Mouse (Mus musculus): ENCODE measurements around the gene Ostc. TPM values are rescaled to one million over a fixed set of nuclear protein-coding genes. Genes with fewer than 3 reads are reported as not detected.

Gene Ostc
- total RNA-seq, 2 experiments from 2014 or later, result 70.3 to 75.6 TPM

DNA sequence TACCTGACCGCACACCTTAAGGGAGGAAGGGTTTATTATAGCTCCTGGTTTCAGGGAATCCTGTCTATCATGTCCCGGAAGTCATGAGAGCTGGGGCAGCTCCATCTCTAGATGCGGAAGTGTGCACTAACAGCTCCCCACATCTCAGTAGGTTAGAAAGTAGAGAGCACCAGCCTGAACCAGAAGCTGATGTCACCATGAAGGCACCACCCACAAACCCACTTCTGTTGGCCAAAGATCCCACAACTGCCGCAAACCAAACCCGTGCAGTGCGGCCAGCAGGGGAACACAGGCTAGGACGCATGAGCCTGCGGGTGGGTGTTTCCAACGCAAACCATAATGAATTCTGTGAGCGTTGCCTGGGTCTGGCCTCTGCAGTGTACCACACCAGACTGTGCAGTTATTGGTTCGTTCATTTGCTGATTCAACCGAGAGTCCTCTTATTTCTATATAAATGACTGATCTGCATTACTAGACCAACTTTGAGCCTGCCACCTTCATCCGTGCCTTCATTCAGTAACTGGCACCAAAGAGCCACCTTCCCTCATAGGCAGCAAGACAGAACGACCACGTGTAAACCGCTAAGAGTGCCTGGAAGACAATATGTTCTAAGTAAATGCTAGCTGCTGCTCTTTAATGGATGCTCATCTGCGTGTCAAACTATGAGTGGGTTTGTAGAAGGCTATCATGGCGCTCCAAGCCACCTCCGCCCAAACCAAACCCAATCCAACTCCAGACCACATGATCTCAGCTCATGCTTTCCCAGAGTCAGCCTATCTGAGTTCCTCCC is 31.4 kb downstream of the Ostc start:
- intact Hi-C loops (cut with DNase I), result no loop called here
- no peak for DNase-seq (ENCODE audit: extremely low spot score in 1 of 2, low spot score in 2 of 2)

DNA sequence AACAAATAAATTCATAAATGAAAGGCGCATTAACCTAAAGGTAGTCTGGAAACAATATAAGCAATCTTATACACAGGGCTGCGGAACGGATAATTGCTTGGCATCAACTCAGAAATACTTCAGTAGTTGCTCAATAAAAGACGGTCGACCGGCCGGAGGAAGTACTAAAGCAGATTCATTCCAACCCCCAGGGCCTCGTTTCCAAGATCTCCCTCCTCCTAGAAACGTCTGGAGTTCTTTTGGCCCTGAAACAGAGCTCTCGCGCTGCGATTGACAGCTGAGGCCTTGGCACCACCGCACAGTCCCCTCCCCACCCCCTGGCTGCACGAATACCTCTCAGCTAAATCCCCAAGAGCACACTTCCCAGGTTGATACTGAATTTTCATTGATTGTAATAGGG is 38.0 kb downstream of the Ostc start:
- DNase-seq (ENCODE audit: extremely low spot score in 1 of 2, low spot score in 2 of 2), result no peak
- intact Hi-C loops (cut with DNase I), result no loop called here

DNA sequence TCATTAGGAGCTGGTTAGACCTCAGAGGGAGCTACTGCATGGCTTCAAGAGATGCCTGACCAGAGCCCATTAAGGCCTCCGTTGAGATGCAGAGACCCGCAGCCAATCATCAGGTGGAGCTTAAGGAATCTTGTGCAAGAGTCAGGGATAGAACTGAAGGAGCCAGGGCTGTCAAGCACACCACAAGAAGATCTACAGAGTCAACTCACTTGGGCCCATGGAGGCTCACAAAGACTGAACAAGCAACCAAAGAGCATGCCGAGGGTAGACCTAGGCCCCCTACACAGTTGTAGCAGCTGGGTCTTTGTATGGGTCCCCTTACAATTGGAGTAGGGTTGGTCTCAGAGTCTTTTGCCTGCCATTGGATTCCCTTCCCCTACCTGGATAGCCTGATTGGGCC is 46.7 kb downstream of the Ostc start:
- no peak for DNase-seq (ENCODE audit: extremely low spot score in 1 of 2, low spot score in 2 of 2)
- intact Hi-C loops (cut with DNase I), result no loop called here

DNA sequence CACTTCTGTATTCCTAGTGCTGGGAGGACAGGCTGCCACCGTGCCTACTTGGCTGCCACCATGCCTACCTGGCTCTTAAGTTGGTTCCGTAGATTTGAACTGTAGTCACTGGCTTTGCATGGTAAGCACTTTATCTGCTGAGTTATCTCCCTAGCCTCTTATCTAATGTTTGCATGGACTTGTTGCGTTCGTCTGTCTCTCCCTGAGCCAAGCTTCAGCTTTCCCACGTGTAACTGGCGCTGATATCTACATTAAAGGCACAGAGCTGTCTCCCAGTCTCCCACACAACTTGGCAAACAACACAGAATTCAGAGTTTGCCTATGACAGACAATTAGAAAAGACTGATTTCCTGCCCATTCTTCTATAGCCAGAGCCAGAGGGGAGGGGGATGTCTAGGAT is 48.6 kb downstream of the Ostc start:
- intact Hi-C loops (cut with DNase I), result no loop called here
- DNase-seq (ENCODE audit: extremely low spot score in 1 of 2, low spot score in 2 of 2), result no peak

DNA sequence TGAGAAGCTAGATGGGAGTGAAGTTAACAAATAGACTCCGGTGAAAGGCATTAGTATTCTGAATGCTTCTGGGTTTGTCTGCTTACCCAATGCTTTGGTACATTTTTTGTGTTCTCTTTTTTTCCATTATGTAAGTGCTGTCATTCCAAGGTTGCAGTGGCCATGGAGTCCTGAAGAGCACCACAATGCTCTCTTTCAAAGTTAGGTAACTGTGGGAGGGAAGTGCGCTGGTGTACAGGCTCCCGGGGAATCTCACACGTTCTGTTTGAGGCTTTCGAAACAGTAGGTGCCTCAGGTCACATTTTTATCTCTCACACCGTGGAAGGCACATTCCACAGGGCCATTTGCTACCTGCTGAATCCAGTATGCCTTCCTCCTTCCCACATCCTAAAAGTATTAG is 59.7 kb downstream of the Ostc start:
- intact Hi-C loops (cut with DNase I), result no loop called here
- DNase-seq (ENCODE audit: extremely low spot score in 1 of 2, low spot score in 2 of 2), result no peak

DNA sequence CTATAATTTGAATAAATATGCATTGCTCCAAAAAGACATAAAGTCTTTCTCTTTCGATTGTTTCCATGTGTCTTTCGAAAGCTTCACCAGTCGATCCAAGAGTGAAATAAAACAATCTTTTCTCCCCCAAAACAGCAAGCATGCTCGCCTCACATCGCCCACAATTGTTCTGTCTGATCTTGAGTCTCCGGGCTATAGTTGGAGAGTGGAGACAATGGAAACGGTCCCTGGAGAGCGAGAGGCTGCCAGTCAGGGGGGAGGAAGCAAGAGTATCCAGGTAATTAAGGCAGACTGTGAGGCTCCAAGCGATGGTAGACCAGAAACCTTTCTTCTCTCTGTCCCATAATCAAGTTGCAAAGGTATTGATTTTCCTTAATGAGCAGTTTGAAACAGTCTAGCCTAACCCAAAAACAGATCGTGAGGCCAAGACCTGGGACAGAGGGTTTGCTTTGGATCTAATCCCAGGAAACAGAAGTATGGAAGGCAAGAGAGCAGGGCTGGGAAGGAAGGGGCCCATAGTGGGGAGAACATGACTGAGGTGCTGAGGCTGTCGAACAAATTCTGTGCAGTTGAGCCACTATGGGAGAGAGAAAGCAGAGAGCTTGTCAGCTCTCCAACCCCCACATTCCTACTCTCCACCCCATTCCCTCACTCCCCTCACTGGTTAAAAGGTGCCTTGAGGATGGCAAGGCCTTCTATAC is 63.0 kb downstream of the Ostc start:
- intact Hi-C loops (cut with DNase I), result no loop called here
- DNase-seq (ENCODE audit: extremely low spot score in 1 of 2, low spot score in 2 of 2), result no peak

Other genes starting within 250 kb of the Ostc start
- gene Etnppl, start 92.0 kb downstream of the Ostc start, total RNA-seq (2021), result under 1 TPM in 1 of 2 experiments, not detected in 1; 0.28 TPM
- 100 to 1,000 TPM; 368 to 394 TPM for gene Rpl34, start 21.0 kb upstream of the Ostc start, total RNA-seq (2021)